Mouse (Mus musculus) urinary bladder, postnatal 10 days (tissue): ENCODE results near the gene Postn.

Experiments
- DNase-seq: peaks from one replicate; pipeline ENCODE4 v3.0.0; 2022; ENCODE audit warnings: low spot score

Postn gene

DNA sequence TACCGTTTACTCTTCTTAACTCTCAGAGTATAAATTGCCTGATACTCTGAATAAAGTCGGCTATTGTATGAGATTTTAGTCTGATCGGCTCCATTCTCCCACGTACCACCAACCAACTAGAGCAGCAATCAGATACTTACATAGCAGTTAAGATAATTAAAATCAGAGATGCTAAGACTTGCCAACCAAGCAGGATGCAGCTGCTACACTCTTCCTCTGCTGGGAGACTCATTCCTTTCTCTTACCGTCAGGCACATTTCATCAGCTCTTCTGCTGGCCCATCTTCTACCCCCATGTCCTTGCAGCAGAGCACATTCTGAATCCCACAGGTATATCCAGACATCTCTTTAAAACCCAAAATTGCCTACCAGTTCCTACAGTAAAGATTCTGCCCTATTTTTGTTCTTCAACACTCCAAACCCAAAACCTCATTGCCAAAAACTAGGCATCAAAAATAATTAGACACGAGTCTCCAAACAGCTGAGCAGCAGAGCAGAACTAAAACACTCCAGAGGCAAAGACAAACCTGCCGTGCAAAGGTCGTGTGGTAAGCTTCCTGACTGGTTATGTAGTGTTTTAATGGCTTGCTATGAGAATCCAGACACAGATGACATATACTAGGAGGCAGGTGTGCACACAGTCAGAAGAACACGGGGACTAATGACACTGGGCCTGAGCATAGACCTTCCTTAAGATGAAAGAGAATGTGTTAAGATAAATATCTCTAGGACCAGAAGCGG, 59.5 kb downstream of the Postn start:
- no peak for DNase-seq

DNA sequence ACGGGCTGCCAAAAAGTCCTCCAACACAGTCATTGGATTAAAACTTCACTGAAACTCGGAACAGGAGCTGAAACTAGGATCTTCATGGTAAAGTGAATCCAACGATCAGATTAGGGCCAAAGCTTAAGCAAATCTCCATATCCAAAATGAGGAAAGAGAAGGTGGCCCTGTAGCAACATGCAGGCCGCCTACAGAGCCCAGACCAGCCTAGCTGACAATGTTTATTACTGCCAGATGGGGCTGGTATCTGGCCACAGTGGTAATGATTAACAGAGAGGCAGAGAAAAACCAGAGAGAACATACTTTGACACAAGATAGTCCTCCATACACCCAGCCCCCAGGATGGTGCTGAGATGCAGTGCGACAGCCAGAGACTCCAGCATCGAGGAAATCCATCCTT, 60.1 kb downstream of the Postn start:
- no peak for DNase-seq

DNA sequence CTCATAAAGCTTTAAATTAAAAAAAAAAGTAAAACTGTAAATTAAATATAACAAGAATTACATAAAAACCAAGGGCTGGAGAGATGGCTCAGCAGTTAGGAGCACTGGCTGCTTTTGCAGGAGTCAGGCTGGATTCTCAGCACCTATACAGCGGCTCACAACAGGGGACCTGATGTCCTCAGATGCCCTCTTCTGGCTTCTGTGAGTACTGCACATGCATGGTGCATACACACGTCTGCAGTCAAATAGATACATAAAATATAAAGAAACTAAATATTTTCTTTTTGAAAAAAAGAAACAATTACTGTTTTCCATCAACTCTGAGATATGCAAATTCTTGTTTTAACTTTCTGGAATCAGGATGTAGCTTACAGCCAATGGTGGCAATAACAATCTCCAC, 60.8 kb downstream of the Postn start:
- DNase-seq = no peak

DNA sequence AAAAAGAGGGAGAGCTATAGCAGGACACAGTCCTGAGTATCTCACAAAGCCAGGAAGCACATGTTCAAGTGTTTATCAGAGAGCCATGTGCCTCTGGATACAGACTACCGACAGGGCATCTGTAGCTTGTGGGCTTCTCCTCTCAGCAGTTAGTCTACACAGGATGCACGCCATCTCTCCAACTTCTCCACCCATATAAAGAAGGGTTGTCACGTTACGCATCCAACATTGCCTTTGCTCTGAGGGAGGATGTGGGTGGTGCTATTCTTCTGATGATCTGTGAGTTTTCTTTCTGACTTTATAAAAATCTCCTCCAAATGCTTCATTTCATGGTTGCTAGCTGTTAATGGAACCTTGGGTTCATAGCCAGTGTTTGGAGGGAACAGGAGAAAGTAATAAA, 63.2 kb downstream of the Postn start:
- DNase-seq = no peak

DNA sequence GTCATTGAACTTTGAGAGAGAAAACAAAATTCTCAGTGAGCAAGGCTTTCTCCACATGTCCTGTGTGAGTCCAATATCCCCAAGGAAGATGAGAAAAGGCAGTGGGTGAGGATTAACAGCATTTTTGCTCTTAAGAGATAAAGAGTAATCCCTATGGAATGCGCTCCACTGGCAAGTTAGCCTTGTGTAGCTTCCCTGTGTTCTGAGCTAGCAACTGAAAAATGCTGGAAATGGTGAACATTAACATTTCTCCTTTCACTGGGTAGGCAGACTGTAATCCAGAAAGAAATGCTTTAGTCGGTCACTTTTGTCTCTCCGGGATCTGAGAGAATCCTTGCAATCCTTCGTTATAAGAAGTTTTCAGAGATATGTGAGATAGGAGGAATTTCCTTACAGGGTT, 70.8 kb downstream of the Postn start:
- no peak for DNase-seq

DNA sequence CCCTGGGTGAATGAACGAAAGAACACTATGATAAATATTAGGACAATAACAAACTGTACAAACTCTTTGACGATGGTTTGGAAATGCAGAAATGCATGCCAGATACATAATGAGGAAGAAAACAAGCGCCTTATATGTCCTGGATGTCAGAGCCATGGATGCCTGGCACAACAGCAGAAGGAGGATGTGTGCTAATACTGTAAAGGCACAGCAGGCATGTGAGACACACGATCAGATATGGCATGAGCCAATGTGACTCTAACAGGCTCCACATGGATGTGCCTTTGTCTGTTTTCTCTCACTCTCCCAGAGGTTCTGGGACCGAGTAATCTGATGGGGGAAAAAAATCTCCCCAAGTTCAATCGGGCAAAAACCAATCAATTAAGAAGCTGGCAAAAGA, 71.3 kb downstream of the Postn start:
- no peak for DNase-seq

DNA sequence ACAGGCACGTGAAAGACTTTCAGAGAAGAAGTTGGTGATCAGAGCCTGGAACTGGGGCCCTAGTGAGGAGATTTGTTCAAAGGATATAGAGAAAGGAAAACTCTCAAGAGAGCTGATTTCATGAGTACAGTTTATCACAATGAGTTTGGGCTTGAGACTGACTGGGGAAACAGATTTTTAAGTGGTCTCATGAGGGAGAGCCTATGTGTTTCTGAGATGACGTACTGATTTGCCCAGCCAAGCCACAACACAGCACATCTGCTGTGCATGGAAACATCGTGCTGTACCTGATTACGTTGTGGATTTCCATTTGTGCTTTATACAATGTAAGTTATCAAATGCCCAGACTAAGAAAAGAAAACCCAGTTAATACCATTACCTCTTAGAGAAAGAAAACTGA, 71.7 kb downstream of the Postn start:
- no peak for DNase-seq

DNA sequence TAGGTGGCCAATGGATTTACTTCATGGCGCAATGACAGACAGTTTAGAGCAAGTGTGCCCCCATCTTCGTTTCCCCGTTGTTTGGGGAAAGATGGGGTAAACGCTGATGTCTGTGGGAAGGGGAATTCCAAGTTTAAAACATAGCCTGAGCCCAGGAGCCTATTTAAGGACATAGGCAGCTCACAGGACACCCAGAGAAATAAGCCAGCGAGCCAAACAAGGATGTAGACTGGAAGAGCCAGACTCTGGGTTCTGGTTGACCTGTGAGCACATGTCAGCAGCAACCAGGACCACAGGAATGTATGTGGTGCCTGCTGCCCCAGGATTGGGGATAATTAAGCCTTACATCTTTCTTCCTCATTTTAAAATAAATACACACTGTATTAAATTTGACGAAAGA, 73.7 kb downstream of the Postn start:
- no peak for DNase-seq

DNA sequence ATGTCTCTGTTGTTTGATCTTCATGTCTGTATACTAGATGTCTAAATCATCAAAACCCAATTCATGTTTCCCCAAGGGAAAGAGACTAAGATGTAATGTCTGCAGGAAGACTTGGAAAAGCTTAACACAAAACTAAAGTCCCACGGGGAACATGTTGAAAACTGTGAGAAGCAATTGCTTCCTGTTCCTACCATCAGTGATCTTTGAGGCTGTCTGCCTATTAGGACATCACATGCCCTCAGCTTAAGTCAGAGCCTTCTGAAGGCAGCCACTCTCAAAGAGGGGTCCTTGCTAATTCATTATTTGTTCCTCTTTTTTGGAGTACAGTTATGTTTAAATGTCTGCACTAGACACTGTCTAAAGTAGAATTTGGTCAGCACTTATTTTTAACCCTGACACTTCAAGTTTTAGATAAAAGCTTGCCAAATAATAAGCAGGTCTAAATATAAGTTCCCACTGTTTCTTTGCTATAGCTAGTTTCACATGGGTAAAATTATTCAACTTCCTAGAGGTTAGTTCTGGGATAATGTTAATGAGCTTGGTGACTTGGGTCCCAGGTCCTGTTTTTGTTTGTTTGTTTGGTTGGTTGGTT, 75.6 kb downstream of the Postn start:
- no peak for DNase-seq
